Mouse (Mus musculus): ENCODE results near the gene Ehf. TPM values are rescaled to one million over a fixed set of nuclear protein-coding genes. Genes with fewer than 3 reads are reported as not detected.

The Ehf gene
- polyA plus RNA-seq, 1 experiment from 2014 or later = 0.11 TPM

GRCm38 (mm10) chr2:103336000-103336399, 32.9 kb upstream of the Ehf start:
- Histone ChIP-seq H3K27me3 (replicated peaks; ENCODE audit: control insufficient read depth, insufficient read depth, low read length) (no peaks in the 10 kb centered on the region), H3K4me2 (no peak overlapping the region), H3K9me3 (ENCODE audit: control insufficient read depth, low read length) (no peaks in the 10 kb centered on the region), H3K27ac (ENCODE audit: low read depth, low read length) (no peak overlapping the region), H3K4me1 (replicated peaks; ENCODE audit: control insufficient read depth, insufficient read depth, low read length) (peaks cover 3% of the 10 kb centered on the region), H3K9ac (ENCODE audit: low read depth, low read length) (no peak overlapping the region), H3K36me3 (ENCODE audit: control insufficient read depth, insufficient read depth, low read length) (no peaks in the 10 kb centered on the region), H3K4me3 (ENCODE audit: low read depth, low read length) (no peak overlapping the region)
- no peak for ATAC-seq (replicated peaks; ENCODE audit: low FRiP score)
- no peak for DNase-seq (ENCODE audit: low spot score)
- 80% methylated on average over 3 of the region's 3 CpGs for WGBS

GRCm38 (mm10) chr2:103331666-103332191, 28.7 kb upstream of the Ehf start:
- ATAC-seq (replicated peaks; ENCODE audit: low FRiP score) (no peak), DNase-seq (ENCODE audit: low spot score) (no peak)
- Histone ChIP-seq H3K27ac (ENCODE audit: low read depth, low read length) (no peak overlapping the region), H3K9me3 (ENCODE audit: control insufficient read depth, low read length) (no peaks in the 10 kb centered on the region), H3K4me2 (no peak overlapping the region), H3K36me3 (ENCODE audit: control insufficient read depth, insufficient read depth, low read length) (no peaks in the 10 kb centered on the region), H3K9ac (ENCODE audit: low read depth, low read length) (no peak overlapping the region), H3K4me3 (ENCODE audit: low read depth, low read length) (no peak overlapping the region), H3K4me1 (replicated peaks; ENCODE audit: control insufficient read depth, insufficient read depth, low read length) (peaks cover 7% of the 10 kb centered on the region; the same call in 1 of the 2 replicates), H3K27me3 (replicated peaks; ENCODE audit: control insufficient read depth, insufficient read depth, low read length) (no peaks in the 10 kb centered on the region)
- WGBS = 72% methylated on average over 3 of the region's 3 CpGs

GRCm38 (mm10) chr2:103328731-103329130, 25.7 kb upstream of the Ehf start:
- peak; percentile 69 for ATAC-seq (replicated peaks; ENCODE audit: low FRiP score)

GRCm38 (mm10) chr2:103325301-103326048, 22.4 kb upstream of the Ehf start:
- DNase-seq (ENCODE audit: low spot score) (no peak), ATAC-seq (replicated peaks; ENCODE audit: low FRiP score) (no peak)
- Histone ChIP-seq H3K4me1 (replicated peaks; ENCODE audit: control insufficient read depth, insufficient read depth, low read length) (peaks cover 19% of the 10 kb centered on the region), H3K9me3 (ENCODE audit: control insufficient read depth, low read length) (no peaks in the 10 kb centered on the region), H3K27me3 (replicated peaks; ENCODE audit: control insufficient read depth, insufficient read depth, low read length) (no peaks in the 10 kb centered on the region; the same call in 1 of the 2 replicates), H3K4me3 (ENCODE audit: low read depth, low read length) (no peak overlapping the region), H3K27ac (ENCODE audit: low read depth, low read length) (no peak overlapping the region), H3K36me3 (ENCODE audit: control insufficient read depth, insufficient read depth, low read length) (no peaks in the 10 kb centered on the region), H3K4me2 (no peak overlapping the region), H3K9ac (ENCODE audit: low read depth, low read length) (no peak overlapping the region)
- 69% methylated on average over 7 of the region's 7 CpGs for WGBS

More at GRCm38 (mm10) chr2:103328731-103329130, 25.7 kb upstream of the Ehf start:
- Histone ChIP-seq H3K27ac (ENCODE audit: low read depth, low read length) (no peak overlapping the region), H3K36me3 (ENCODE audit: control insufficient read depth, insufficient read depth, low read length) (no peaks in the 10 kb centered on the region), H3K9me3 (ENCODE audit: control insufficient read depth, low read length) (no peaks in the 10 kb centered on the region), H3K4me1 (replicated peaks; ENCODE audit: control insufficient read depth, insufficient read depth, low read length) (peaks cover 14% of the 10 kb centered on the region; the same call in 1 of the 2 replicates), H3K9ac (ENCODE audit: low read depth, low read length) (no peak overlapping the region), H3K4me3 (ENCODE audit: low read depth, low read length) (no peak overlapping the region), H3K4me2 (no peak overlapping the region), H3K27me3 (replicated peaks; ENCODE audit: control insufficient read depth, insufficient read depth, low read length) (no peaks in the 10 kb centered on the region; the same call in 1 of the 2 replicates)
- DNase-seq (ENCODE audit: low spot score) = no peak
- WGBS = 73% methylated on average over 4 of the region's 4 CpGs

GRCm38 (mm10) chr2:103324320-103324719, 21.2 kb upstream of the Ehf start:
- Histone ChIP-seq H3K4me2 (no peak overlapping the region), H3K27ac (ENCODE audit: low read depth, low read length) (no peak overlapping the region), H3K36me3 (ENCODE audit: control insufficient read depth, insufficient read depth, low read length) (no peaks in the 10 kb centered on the region), H3K9me3 (ENCODE audit: control insufficient read depth, low read length) (no peaks in the 10 kb centered on the region), H3K4me3 (ENCODE audit: low read depth, low read length) (no peak overlapping the region), H3K27me3 (replicated peaks; ENCODE audit: control insufficient read depth, insufficient read depth, low read length) (no peaks in the 10 kb centered on the region; the same call in 1 of the 2 replicates), H3K4me1 (replicated peaks; ENCODE audit: control insufficient read depth, insufficient read depth, low read length) (peaks cover 22% of the 10 kb centered on the region), H3K9ac (ENCODE audit: low read depth, low read length) (no peak overlapping the region)
- ATAC-seq (replicated peaks; ENCODE audit: low FRiP score) (peak; percentile 55), DNase-seq (ENCODE audit: low spot score) (no peak)
- 72% methylated on average over 2 of the region's 2 CpGs for WGBS

- H3K27ac ChIP-seq (ENCODE audit: low read depth, low read length) = peak overlapping the region; percentile 52
- 39% methylated on average over 1 of the region's 1 CpGs for WGBS
- H3K4me1 ChIP-seq (replicated peaks; ENCODE audit: control insufficient read depth, insufficient read depth, low read length) = peaks cover 18% of the 10 kb centered on the region
- H3K9me3 ChIP-seq (ENCODE audit: control insufficient read depth, low read length) = no peaks in the 10 kb centered on the region
- no peak overlapping the region for H3K4me3 ChIP-seq (ENCODE audit: low read depth, low read length)
- no peaks in the 10 kb centered on the region; the same call in 1 of the 2 replicates for H3K27me3 ChIP-seq (replicated peaks; ENCODE audit: control insufficient read depth, insufficient read depth, low read length)
- H3K9ac ChIP-seq (ENCODE audit: low read depth, low read length) = no peak overlapping the region
- no peak; the same call in 1 of the 2 replicates for ATAC-seq (replicated peaks; ENCODE audit: low FRiP score)
- H3K36me3 ChIP-seq (ENCODE audit: control insufficient read depth, insufficient read depth, low read length) = no peaks in the 10 kb centered on the region
- no peak overlapping the region for H3K4me2 ChIP-seq
- no peak for DNase-seq (ENCODE audit: low spot score)
These were observed 19.1 kb upstream of the Ehf start for GRCm38 (mm10) chr2:103322171-103322570.

- Histone ChIP-seq H3K4me1 (replicated peaks; ENCODE audit: control insufficient read depth, insufficient read depth, low read length) (peaks cover 15% of the 10 kb centered on the region), H3K27ac (ENCODE audit: low read depth, low read length) (peak overlapping the region; percentile 52; the same call in 1 of the 2 replicates), H3K36me3 (ENCODE audit: control insufficient read depth, insufficient read depth, low read length) (no peaks in the 10 kb centered on the region), H3K9ac (ENCODE audit: low read depth, low read length) (no peak overlapping the region), H3K27me3 (replicated peaks; ENCODE audit: control insufficient read depth, insufficient read depth, low read length) (no peaks in the 10 kb centered on the region; the same call in 1 of the 2 replicates), H3K4me3 (ENCODE audit: low read depth, low read length) (no peak overlapping the region), H3K9me3 (ENCODE audit: control insufficient read depth, low read length) (no peaks in the 10 kb centered on the region), H3K4me2 (no peak overlapping the region)
- 61% methylated on average over 4 of the region's 4 CpGs for WGBS
- DNase-seq (ENCODE audit: low spot score) (no peak), ATAC-seq (replicated peaks; ENCODE audit: low FRiP score) (peak; percentile 90)
These were observed 18.6 kb upstream of the Ehf start for GRCm38 (mm10) chr2:103321638-103322037.

- Histone ChIP-seq H3K4me1 (replicated peaks; ENCODE audit: control insufficient read depth, insufficient read depth, low read length) (no peaks in the 10 kb centered on the region), H3K27me3 (replicated peaks; ENCODE audit: control insufficient read depth, insufficient read depth, low read length) (no peaks in the 10 kb centered on the region), H3K9ac (ENCODE audit: low read depth, low read length) (no peak overlapping the region), H3K4me2 (no peak overlapping the region), H3K4me3 (ENCODE audit: low read depth, low read length) (no peak overlapping the region), H3K27ac (ENCODE audit: low read depth, low read length) (no peak overlapping the region), H3K36me3 (ENCODE audit: control insufficient read depth, insufficient read depth, low read length) (no peaks in the 10 kb centered on the region), H3K9me3 (ENCODE audit: control insufficient read depth, low read length) (no peaks in the 10 kb centered on the region)
- DNase-seq (ENCODE audit: low spot score) (no peak), ATAC-seq (replicated peaks; ENCODE audit: low FRiP score) (no peak)
- 70% methylated on average over 4 of the region's 4 CpGs for WGBS
These were observed 10.9 kb upstream of the Ehf start for GRCm38 (mm10) chr2:103314002-103314401.

- H3K4me2 ChIP-seq = no peak overlapping the region
- ATAC-seq (replicated peaks; ENCODE audit: low FRiP score) = no peak
- 43% methylated on average over 4 of the region's 4 CpGs for WGBS
These were observed 9.6 kb upstream of the Ehf start for GRCm38 (mm10) chr2:103312640-103313039.

More at GRCm38 (mm10) chr2:103312640-103313039, 9.6 kb upstream of the Ehf start:
- no peak overlapping the region for H3K9ac ChIP-seq (ENCODE audit: low read depth, low read length)
- no peaks in the 10 kb centered on the region for H3K9me3 ChIP-seq (ENCODE audit: control insufficient read depth, low read length)
- H3K4me3 ChIP-seq (ENCODE audit: low read depth, low read length) = no peak overlapping the region
- no peak overlapping the region for H3K27ac ChIP-seq (ENCODE audit: low read depth, low read length)
- no peaks in the 10 kb centered on the region for H3K4me1 ChIP-seq (replicated peaks; ENCODE audit: control insufficient read depth, insufficient read depth, low read length)
- DNase-seq (ENCODE audit: low spot score) = no peak
- H3K27me3 ChIP-seq (replicated peaks; ENCODE audit: control insufficient read depth, insufficient read depth, low read length) = no peaks in the 10 kb centered on the region
- H3K36me3 ChIP-seq (ENCODE audit: control insufficient read depth, insufficient read depth, low read length) = no peaks in the 10 kb centered on the region
